Mouse (Mus musculus): Measurements from ENCODE around the gene Zfp292.

Zfp292 gene

DNA sequence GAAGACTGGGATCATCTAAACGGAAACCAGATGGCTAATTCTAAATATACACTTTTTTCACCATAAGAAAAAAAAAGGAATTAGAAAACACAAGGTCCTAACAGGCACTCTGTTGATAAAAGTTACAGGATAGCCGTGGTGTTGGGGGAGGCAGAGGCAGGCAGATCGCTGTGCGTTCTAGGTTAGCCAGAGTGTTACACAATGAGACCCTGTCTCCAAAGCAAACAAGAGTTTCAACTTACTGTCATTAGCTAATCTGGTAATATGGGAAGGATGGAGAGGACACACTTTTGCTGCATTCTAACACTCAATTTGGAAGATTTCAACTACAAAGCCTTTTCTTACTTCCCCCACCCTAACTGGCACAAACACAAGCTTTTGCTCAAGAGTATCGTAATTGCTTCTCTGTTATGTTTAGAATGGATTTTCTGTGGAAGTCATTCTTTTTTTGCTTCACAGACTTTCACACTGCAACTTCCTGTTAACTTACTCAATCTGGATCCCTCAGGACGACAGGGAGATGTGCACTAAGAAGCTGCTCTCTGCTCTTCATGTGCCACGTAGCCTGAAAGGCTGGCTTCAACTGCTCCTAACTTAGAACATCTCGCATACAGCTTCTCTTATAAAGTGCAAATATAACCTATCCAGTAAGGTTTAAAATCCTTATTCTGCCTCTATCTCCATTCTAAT lies 85.3 kb downstream of the Zfp292 start:
- no peak for DNase-seq (ENCODE audit: low spot score)

DNA sequence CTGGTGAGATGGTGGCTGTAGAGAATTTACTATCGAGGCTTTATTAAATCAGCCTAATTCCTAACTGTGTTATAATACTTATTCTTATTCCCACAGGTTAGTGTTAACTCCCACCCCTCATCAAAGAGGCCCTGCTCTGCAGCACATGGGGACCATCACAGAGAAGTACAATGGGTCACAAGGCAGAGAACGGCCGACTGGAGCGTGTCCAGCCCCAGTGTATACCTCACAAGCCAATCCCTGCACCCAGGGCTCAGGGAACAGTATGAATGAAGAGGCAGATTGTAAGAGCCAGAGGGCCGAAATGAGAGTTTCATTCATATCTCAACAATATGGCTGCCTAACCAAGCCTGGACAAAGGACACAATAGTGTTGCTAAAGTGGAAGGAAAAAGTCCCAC lies 86.5 kb downstream of the Zfp292 start:
- DNase-seq (ENCODE audit: low spot score) = no peak

DNA sequence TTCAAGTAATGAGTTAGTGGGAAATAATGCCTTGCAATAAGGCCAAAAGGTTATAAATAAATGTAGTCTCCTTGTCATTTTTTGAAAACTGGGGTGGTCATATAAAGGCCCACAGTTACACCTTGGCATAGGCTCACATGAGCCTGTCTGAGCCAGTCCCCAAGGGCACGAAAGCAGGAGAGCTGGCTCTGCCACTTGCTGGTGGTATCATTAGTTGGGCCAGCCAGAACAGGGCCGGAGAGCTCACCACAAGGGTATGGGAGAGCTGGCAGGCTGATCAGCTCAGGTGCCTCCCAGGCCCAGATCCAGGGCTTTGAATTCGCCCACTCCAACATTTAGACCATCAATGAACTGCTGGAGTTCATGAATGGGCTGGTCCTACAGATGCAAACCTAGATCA lies 96.3 kb downstream of the Zfp292 start:
- DNase-seq (ENCODE audit: low spot score) = no peak

DNA sequence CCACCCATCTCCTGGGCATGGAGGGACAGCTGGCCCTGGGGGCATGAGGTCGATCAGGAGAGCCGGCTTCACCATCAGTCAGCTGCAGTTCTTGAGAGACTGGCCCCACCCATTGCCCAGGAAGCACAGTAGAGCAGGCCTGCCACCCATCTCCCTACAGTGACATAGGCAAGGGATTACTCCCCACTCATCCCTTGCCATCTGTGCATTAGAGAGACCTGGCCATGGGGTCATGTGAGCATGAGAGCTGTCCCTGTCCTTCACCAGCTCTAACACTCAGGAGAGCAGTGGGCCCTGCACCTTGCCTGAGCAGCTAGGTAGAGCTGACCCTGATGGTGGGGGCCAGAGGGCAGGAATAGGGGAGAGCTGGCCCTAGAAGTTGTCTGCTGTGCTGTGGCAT lies 97.1 kb downstream of the Zfp292 start:
- DNase-seq (ENCODE audit: low spot score) = no peak

DNA sequence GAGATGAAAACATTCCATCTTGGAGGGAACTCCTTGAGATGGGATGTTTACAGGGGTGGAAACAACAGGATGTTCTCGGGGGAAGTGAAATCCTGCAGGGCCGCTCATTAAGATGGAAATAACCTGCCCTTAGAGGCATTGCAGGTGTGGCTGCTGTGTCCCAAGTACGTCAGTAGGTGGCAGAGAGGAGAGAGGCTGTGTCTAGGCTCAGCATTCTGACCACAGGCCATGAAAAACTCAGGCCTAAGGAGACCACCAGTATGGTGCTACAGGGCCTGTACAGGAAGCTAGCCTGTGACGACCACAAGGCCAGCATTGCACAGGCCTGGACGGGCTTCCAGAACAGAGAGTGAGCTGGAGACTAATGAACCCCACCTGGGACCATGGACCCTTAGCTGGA lies 97.9 kb downstream of the Zfp292 start:
- DNase-seq (ENCODE audit: low spot score) = no peak

GRCm38 (mm10) chr4:34782730-34783129 lies 100.0 kb downstream of the Zfp292 start:
- DNase-seq (ENCODE audit: low spot score) = peak; percentile 52

GRCm38 (mm10) chr4:34777677-34778527 lies 104.9 kb downstream of the Zfp292 start, which contains the start of gene Smim8:
Gene Smim8, minus strand, starts transcription at chr4:34778423.
- DNase-seq (ENCODE audit: low spot score) = peak; percentile 95

DNA sequence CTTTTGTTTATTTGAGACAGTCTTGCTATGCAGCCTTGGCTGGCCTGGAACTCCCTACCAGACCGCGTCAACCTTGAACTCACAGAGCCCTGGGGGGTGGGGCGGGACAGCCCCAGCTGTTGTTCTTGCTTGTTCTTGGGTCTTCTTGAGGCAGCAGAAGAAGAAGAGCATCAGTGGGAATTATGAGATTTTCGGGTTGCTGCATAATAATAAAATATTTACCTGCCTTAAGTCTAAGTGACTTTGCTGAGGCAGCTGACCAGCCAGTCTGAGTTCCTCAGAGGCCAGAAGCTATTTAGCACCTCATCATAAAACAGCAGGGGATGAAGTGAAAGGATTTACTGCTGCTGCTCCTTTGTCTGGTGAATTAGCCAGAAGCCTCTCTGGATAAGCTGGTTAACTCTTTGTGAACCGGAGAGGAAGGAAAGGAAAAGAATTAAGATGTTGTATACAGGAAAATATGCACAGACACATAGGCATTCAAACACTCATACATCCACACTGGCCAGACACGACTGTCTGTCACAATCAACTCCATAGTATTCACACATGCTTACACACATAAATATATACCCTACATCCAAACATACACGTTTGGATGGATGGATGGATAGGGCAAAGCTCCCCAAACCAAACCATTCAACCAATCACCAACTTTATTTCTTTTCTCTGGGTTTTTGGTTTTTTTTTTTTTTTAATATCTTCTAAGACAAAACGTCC lies 110.9 kb downstream of the Zfp292 start:
- peak; percentile 46 for DNase-seq (ENCODE audit: low spot score)

DNA sequence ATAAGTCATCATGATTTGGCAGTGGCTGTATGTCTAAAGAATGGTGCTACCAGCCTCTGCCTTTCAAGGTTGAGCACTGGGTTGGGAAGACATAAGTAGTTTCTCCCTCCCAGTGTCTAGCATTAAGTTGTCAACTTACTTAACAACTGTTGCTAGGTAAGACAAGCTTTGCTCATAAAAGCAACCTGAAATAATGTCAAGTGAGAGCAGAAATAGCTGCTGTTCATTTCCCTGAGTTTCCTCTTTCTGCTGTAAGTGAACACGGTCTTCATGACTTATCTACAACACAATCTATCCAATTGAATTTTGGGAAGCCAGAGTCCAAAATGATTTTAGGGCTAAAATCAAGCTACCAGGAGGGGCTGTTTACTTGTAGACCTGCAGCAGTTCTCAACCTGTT lies 126.6 kb downstream of the Zfp292 start, which contains the start of gene Gm136:
Gene Gm136 (minus strand): TSS at position 101 of the 400 bp plus-strand sequence.
- no peak for DNase-seq (ENCODE audit: low spot score)
